Mouse (Mus musculus): Measurements from ENCODE around the gene Rnf187.

Gene Rnf187

GRCm38 (mm10) chr11:58938322-58939087 is at the start of gene Rnf187:
Gene Rnf187, minus strand, starts transcription at chr11:58938916.
- peak; percentile 80 for DNase-seq (ENCODE audit: low read depth)

GRCm38 (mm10) chr11:58985299-58985917 is 46.7 kb upstream of the Rnf187 start:
- DNase-seq (ENCODE audit: low read depth), result no peak

- DNase-seq (ENCODE audit: low read depth), result no peak
Measured at GRCm38 (mm10) chr11:58984657-58985056, 45.9 kb upstream of the Rnf187 start.

GRCm38 (mm10) chr11:58983691-58984341 is 45.1 kb upstream of the Rnf187 start:
- no peak for DNase-seq (ENCODE audit: low read depth)

- DNase-seq (ENCODE audit: low read depth), result no peak
Measured at GRCm38 (mm10) chr11:58982471-58983097, 43.9 kb upstream of the Rnf187 start.

- DNase-seq (ENCODE audit: low read depth), result peak; percentile 25
Measured at GRCm38 (mm10) chr11:58981541-58982447, 43.1 kb upstream of the Rnf187 start.

- no peak for DNase-seq (ENCODE audit: low read depth)
Measured at GRCm38 (mm10) chr11:58980381-58980990, 41.8 kb upstream of the Rnf187 start.

- DNase-seq (ENCODE audit: low read depth), result no peak
Measured at GRCm38 (mm10) chr11:58979661-58980060, 40.9 kb upstream of the Rnf187 start.

- DNase-seq (ENCODE audit: low read depth), result no peak
Measured at GRCm38 (mm10) chr11:58979183-58979582, 40.5 kb upstream of the Rnf187 start.

GRCm38 (mm10) chr11:58978706-58979030 is 40.0 kb upstream of the Rnf187 start:
- DNase-seq (ENCODE audit: low read depth), result no peak

- peak; percentile 59 for DNase-seq (ENCODE audit: low read depth)
Measured at GRCm38 (mm10) chr11:58978027-58978705, 39.5 kb upstream of the Rnf187 start, which contains the start of gene Trim11. Gene Trim11, plus strand, starts transcription at chr11:58978093.

GRCm38 (mm10) chr11:58977607-58978026 is 38.9 kb upstream of the Rnf187 start:
- DNase-seq (ENCODE audit: low read depth), result no peak

GRCm38 (mm10) chr11:58977150-58977549 is 38.4 kb upstream of the Rnf187 start:
- peak; percentile 14 for DNase-seq (ENCODE audit: low read depth)

- peak; percentile 34 for DNase-seq (ENCODE audit: low read depth)
Measured at GRCm38 (mm10) chr11:58974414-58974813, 35.7 kb upstream of the Rnf187 start.

- DNase-seq (ENCODE audit: low read depth), result no peak
Measured at GRCm38 (mm10) chr11:58971796-58972195, 33.1 kb upstream of the Rnf187 start.

GRCm38 (mm10) chr11:58970831-58971530 is 32.3 kb upstream of the Rnf187 start:
- DNase-seq (ENCODE audit: low read depth), result no peak

GRCm38 (mm10) chr11:58969659-58970058 is 30.9 kb upstream of the Rnf187 start:
- DNase-seq (ENCODE audit: low read depth), result no peak

GRCm38 (mm10) chr11:58969027-58969426 is 30.3 kb upstream of the Rnf187 start:
- no peak for DNase-seq (ENCODE audit: low read depth)

- no peak for DNase-seq (ENCODE audit: low read depth)
Measured at GRCm38 (mm10) chr11:58968551-58968950, 29.8 kb upstream of the Rnf187 start.

- peak; percentile 43 for DNase-seq (ENCODE audit: low read depth)
Measured at GRCm38 (mm10) chr11:58967346-58967745, 28.6 kb upstream of the Rnf187 start.

Measured in c-Kit-positive CD71-positive TER-119-negative erythroid progenitor cells, embryonic 14.5 days (primary cell).